Mouse (Mus musculus) brain, embryonic 14.5 days (tissue): Measurements from ENCODE around the gene Gm17545.
"Not testable (repeated sequence)": the region's sequence is repeated elsewhere in the genome, so short reads cannot be mapped to it uniquely, and the experiment has no call there.

Source experiments
- CTCF ChIP-seq: fragments of 200-500 bp; IDR thresholded peaks from 2 replicates; pipeline ENCODE4 v1.5.1; 2012; ENCODE audit warnings: inconsistent platforms, mild to moderate bottlenecking, moderate library complexity, borderline replicate concordance; ENCODE audit not compliant: insufficient read depth, insufficient read length; ENCODE audit errors: extremely low read depth
- POLR2A ChIP-seq: fragments of 200-500 bp; IDR thresholded peaks from 2 replicates; pipeline ENCODE4 v1.6.1; 2012; ENCODE audit warnings: mild to moderate bottlenecking, inconsistent platforms, borderline replicate concordance; ENCODE audit not compliant: poor library complexity, insufficient read depth, insufficient read length, severe bottlenecking; ENCODE audit errors: extremely low read depth

DNA sequence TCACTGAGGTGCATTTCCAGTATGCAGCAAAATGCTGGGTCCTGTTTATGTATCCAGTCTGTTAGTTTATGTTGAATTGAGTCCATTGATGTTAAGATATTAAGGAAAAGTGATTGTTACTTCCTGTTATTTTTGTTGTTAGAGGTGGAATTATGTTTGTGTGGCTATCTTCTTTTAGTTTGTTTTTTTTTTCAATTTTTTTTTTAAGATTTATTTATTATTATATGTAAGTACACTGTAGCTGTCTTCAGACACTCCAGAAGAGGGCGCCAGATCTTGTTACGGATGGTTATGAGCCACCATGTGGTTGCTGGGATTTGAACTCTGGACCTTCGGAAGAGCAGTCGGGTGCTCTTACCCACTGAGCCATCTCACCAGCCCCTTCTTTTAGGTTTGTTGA is 46.5 kb upstream of the Gm17545 start:
- TF ChIP-seq POLR2A, CTCF: not testable (repeated sequence)
